Mouse (Mus musculus) cerebellum, adult 2 months (tissue): ENCODE results near the gene Baz1a.

Experiments used
- CTCF ChIP-seq: fragments of 200-500 bp; IDR thresholded peaks from 2 replicates; pipeline ENCODE4 v1.5.1; 2011; ENCODE audit warnings: low read depth, mild to moderate bottlenecking, control low read depth, low read length, moderate library complexity, borderline replicate concordance; ENCODE audit not compliant: insufficient read depth
- POLR2A ChIP-seq: fragments of 200-500 bp; IDR thresholded peaks from 2 replicates; pipeline ENCODE4 v1.6.1; 2011; ENCODE audit warnings: low read length, control low read depth, borderline replicate concordance; ENCODE audit not compliant: insufficient read depth

GRCm38 (mm10) chr12:55006071-55006470, 8.1 kb downstream of the Baz1a start:
- no peak for TF ChIP-seq POLR2A
- no peak for TF ChIP-seq CTCF
